Mouse (Mus musculus) cerebellum, postnatal 10 days (tissue): ENCODE results near the gene Tax1bp1.

Experiments
- DNase-seq, 2 experiments: peaks; one replicate each; pipeline ENCODE4 v3.0.0; 2021; ENCODE audit warnings: mixed read lengths in 2 of 2

Tax1bp1 gene

GRCm38 (mm10) chr6:52802181-52802580 is 88.7 kb downstream of the Tax1bp1 start:
- peak in 1 of 2 experiments; percentile 13 for DNase-seq

DNA sequence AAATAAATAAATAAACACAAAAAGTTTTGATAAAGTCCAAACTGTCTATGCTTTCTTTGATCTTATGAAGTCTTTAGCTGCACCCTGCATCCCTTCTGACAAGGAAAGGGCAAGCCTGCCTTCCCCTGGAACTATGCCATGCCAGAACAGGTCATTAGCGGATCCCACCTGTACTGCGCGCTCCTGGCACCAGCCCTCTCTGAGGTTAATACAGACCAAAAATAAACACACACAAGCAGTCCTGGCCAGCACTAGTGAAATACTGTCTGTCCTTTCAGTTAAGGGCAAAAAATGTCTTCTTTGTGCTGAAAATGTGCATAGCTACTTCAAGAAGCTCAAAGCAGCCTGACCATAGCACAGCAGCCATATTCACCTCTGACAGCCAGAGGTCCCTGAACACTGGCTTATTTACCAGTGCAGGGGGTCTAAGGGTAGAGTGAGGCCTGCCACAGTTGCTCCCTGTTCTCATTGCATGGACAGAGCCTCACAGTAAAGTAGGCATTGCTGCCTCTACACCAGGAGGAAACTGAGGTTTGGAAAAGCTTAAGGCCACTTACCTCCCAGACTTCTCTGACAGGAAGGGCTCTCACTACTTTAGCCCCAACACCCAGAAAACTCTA is 91.8 kb downstream of the Tax1bp1 start:
- peak; percentile 66 to 68 for DNase-seq
